Mouse (Mus musculus) myocyte (in vitro differentiated cells): ENCODE results near the gene Yars.

Experiments used
- CEBPB ChIP-seq: IDR thresholded peaks from 2 replicates; pipeline ENCODE4 v1.6.1; 2011; ENCODE audit warnings: mild to moderate bottlenecking, moderate library complexity; ENCODE audit not compliant: poor library complexity, insufficient read depth, severe bottlenecking
- E2F4 ChIP-seq: IDR thresholded peaks from one replicate; pipeline ENCODE4 v1.6.1; 2011; ENCODE audit warnings: mild to moderate bottlenecking, control low read depth, moderate library complexity; ENCODE audit not compliant: insufficient read depth
- MAX ChIP-seq: IDR thresholded peaks from one replicate; pipeline ENCODE4 v1.6.1; 2011; ENCODE audit warnings: low read depth, mild to moderate bottlenecking, control low read depth
- MYOD1 ChIP-seq, 3 experiments: IDR thresholded peaks; one replicate each; pipeline ENCODE4 v1.6.1; 2011; ENCODE audit warnings: control low read depth in 2 of 3, low read depth in 2 of 3, mild to moderate bottlenecking in 2 of 3, moderate library complexity in 1 of 3; ENCODE audit not compliant: insufficient read length in 2 of 3, control insufficient read depth in 1 of 3
- MYOG ChIP-seq, 3 experiments: IDR thresholded peaks; one replicate each; pipeline ENCODE4 v1.6.1; 2011; ENCODE audit warnings: control low read depth in 2 of 3, low read depth in 2 of 3, mild to moderate bottlenecking in 2 of 3; ENCODE audit not compliant: insufficient read length in 2 of 3, control insufficient read depth in 1 of 3, insufficient read depth in 1 of 3
- POLR2A ChIP-seq: IDR thresholded peaks from one replicate; pipeline ENCODE4 v1.6.1; 2011; ENCODE audit warnings: low read depth, mild to moderate bottlenecking, control low read depth, moderate library complexity; ENCODE audit not compliant: insufficient read length
- POLR2AphosphoS2 ChIP-seq: IDR thresholded peaks from one replicate; pipeline ENCODE4 v1.6.1; 2011; ENCODE audit warnings: low read depth, control low read depth; ENCODE audit not compliant: insufficient read length
- REST ChIP-seq: IDR thresholded peaks from one replicate; pipeline ENCODE4 v1.6.1; 2011; ENCODE audit warnings: mild to moderate bottlenecking, control low read depth, moderate library complexity; ENCODE audit not compliant: insufficient read depth, insufficient read length
- TCF12 ChIP-seq: IDR thresholded peaks from one replicate; pipeline ENCODE4 v1.6.1; 2011; ENCODE audit warnings: mild to moderate bottlenecking, control low read depth; ENCODE audit not compliant: poor library complexity, insufficient read depth, severe bottlenecking
- USF1 ChIP-seq: IDR thresholded peaks from one replicate; pipeline ENCODE4 v1.6.1; 2011; ENCODE audit warnings: low read depth, mild to moderate bottlenecking, control low read depth, moderate library complexity

DNA sequence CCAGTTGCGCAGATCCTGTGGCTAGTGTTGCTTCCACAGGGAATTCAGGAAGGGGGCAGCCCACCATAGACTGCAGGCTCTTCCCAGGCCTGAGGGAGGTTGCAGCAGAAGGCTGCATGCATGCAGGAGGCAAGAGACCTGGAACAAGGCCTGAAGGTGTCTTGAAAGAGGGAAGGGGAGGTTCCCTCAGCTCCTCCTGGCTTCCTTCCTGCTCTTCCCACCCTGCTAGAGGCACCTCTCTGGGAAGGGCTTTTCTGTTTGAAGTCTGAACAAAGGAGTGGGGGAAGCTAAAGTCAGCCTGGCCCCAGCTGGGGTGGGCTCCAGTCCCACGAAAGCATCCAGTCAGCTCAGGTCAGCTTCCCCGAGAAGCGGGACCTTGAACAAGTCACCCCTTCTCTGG lies 52.8 kb downstream of the Yars start:
- TF ChIP-seq POLR2A (no peak), CEBPB (no peak), POLR2AphosphoS2 (no peak), USF1 (no peak), TCF12 (no peak), REST (no peak), MAX (no peak), MYOD1 (IDR thresholded peaks at IDR 0.05; ENCODE audit: control insufficient read depth in 1 of 3, insufficient read length in 2 of 3, low read depth in 2 of 3) (no peak), E2F4 (no peak), MYOG (IDR thresholded peaks at IDR 0.05; ENCODE audit: control insufficient read depth in 1 of 3, insufficient read depth in 1 of 3, insufficient read length in 2 of 3, low read depth in 2 of 3) (no peak)
